Mouse (Mus musculus): ENCODE measurements around the gene Lmx1a. TPM values are rescaled to one million over a fixed set of nuclear protein-coding genes. Genes with fewer than 3 reads are reported as not detected.

Lmx1a gene
- polyA plus RNA-seq, 1 experiment: not detected

- Histone ChIP-seq H3ac (ENCODE audit: control insufficient read depth, insufficient read length) (no peak overlapping the region), H3K79me2 (ENCODE audit: control insufficient read depth, insufficient read depth) (no peaks in the 10 kb centered on the region), H3K36me3 (ENCODE audit: control insufficient read depth, insufficient read depth) (no peaks in the 10 kb centered on the region), H3K4me2 (ENCODE audit: low read depth) (no peak overlapping the region), H3K4me3 (no peak overlapping the region), H3K27me3 (ENCODE audit: control insufficient read depth, insufficient read depth, insufficient read length) (no peaks in the 10 kb centered on the region)
- TF ChIP-seq E2F4 (IDR thresholded peaks at IDR 0.05; ENCODE audit: insufficient read depth): no peak
Observed at GRCm38 (mm10) chr1:167708761-167709160, 19.7 kb downstream of the Lmx1a start.

- Histone ChIP-seq H3K4me2 (ENCODE audit: low read depth) (no peak overlapping the region), H3ac (ENCODE audit: control insufficient read depth, insufficient read length) (no peak overlapping the region), H3K4me3 (no peak overlapping the region), H3K27me3 (ENCODE audit: control insufficient read depth, insufficient read depth, insufficient read length) (no peaks in the 10 kb centered on the region), H3K36me3 (ENCODE audit: control insufficient read depth, insufficient read depth) (no peaks in the 10 kb centered on the region), H3K79me2 (ENCODE audit: control insufficient read depth, insufficient read depth) (no peaks in the 10 kb centered on the region)
- TF ChIP-seq POLR2AphosphoS2 (IDR thresholded peaks at IDR 0.05; ENCODE audit: insufficient read length, low read depth) (no peak), CEBPB (IDR thresholded peaks at IDR 0.05; ENCODE audit: insufficient read depth, poor library complexity, severe bottlenecking) (no peak), MYOG (IDR thresholded peaks at IDR 0.05; ENCODE audit: control insufficient read depth in 1 of 3, insufficient read depth in 1 of 3, insufficient read length in 2 of 3, low read depth in 2 of 3) (no peak), SRF (IDR thresholded peaks at IDR 0.05; ENCODE audit: control insufficient read depth, insufficient read length, low read depth) (no peak), TCF3 (IDR thresholded peaks at IDR 0.05; ENCODE audit: insufficient read length, low read depth) (no peak), E2F4 (IDR thresholded peaks at IDR 0.05; ENCODE audit: insufficient read depth) (no peak), POLR2A (IDR thresholded peaks at IDR 0.05; ENCODE audit: insufficient read length, low read depth) (no peak), TCF12 (IDR thresholded peaks at IDR 0.05; ENCODE audit: insufficient read depth, poor library complexity, severe bottlenecking) (no peak), MAX (IDR thresholded peaks at IDR 0.05; ENCODE audit: low read depth) (no peak), REST (IDR thresholded peaks at IDR 0.05; ENCODE audit: insufficient read depth, insufficient read length) (no peak), MYOD1 (IDR thresholded peaks at IDR 0.05; ENCODE audit: control insufficient read depth in 1 of 3, insufficient read length in 2 of 3, low read depth in 2 of 3) (no peak), USF1 (IDR thresholded peaks at IDR 0.05; ENCODE audit: low read depth) (no peak)
Observed at GRCm38 (mm10) chr1:167715730-167716341, 26.8 kb downstream of the Lmx1a start.

GRCm38 (mm10) chr1:167734471-167734870 lies 45.4 kb downstream of the Lmx1a start:
- TF ChIP-seq MYOG (IDR thresholded peaks at IDR 0.05; ENCODE audit: control insufficient read depth in 1 of 3, insufficient read depth in 1 of 3, insufficient read length in 2 of 3, low read depth in 2 of 3) (no peak), CEBPB (IDR thresholded peaks at IDR 0.05; ENCODE audit: insufficient read depth, poor library complexity, severe bottlenecking) (no peak), E2F4 (IDR thresholded peaks at IDR 0.05; ENCODE audit: insufficient read depth) (no peak), POLR2A (IDR thresholded peaks at IDR 0.05; ENCODE audit: insufficient read length, low read depth) (no peak), REST (IDR thresholded peaks at IDR 0.05; ENCODE audit: insufficient read depth, insufficient read length) (no peak), POLR2AphosphoS2 (IDR thresholded peaks at IDR 0.05; ENCODE audit: insufficient read length, low read depth) (no peak), SRF (IDR thresholded peaks at IDR 0.05; ENCODE audit: control insufficient read depth, insufficient read length, low read depth) (no peak), MAX (IDR thresholded peaks at IDR 0.05; ENCODE audit: low read depth) (no peak), MYOD1 (IDR thresholded peaks at IDR 0.05; ENCODE audit: control insufficient read depth in 1 of 3, insufficient read length in 2 of 3, low read depth in 2 of 3) (no peak)
- Histone ChIP-seq H3K4me2 (ENCODE audit: low read depth) (no peak overlapping the region), H3K27me3 (ENCODE audit: control insufficient read depth, insufficient read depth, insufficient read length) (peaks cover 5% of the 10 kb centered on the region)

GRCm38 (mm10) chr1:167736793-167737192 lies 47.8 kb downstream of the Lmx1a start:
- peaks cover 1% of the 10 kb centered on the region for H3K27me3 ChIP-seq (ENCODE audit: control insufficient read depth, insufficient read depth, insufficient read length)
- TF ChIP-seq USF1 (IDR thresholded peaks at IDR 0.05; ENCODE audit: low read depth) (no peak), POLR2A (IDR thresholded peaks at IDR 0.05; ENCODE audit: insufficient read length, low read depth) (no peak), MYOG (IDR thresholded peaks at IDR 0.05; ENCODE audit: control insufficient read depth in 1 of 3, insufficient read depth in 1 of 3, insufficient read length in 2 of 3, low read depth in 2 of 3) (no peak), MAX (IDR thresholded peaks at IDR 0.05; ENCODE audit: low read depth) (no peak), TCF12 (IDR thresholded peaks at IDR 0.05; ENCODE audit: insufficient read depth, poor library complexity, severe bottlenecking) (no peak), POLR2AphosphoS2 (IDR thresholded peaks at IDR 0.05; ENCODE audit: insufficient read length, low read depth) (no peak), TCF3 (IDR thresholded peaks at IDR 0.05; ENCODE audit: insufficient read length, low read depth) (no peak), SRF (IDR thresholded peaks at IDR 0.05; ENCODE audit: control insufficient read depth, insufficient read length, low read depth) (no peak), CEBPB (IDR thresholded peaks at IDR 0.05; ENCODE audit: insufficient read depth, poor library complexity, severe bottlenecking) (no peak), REST (IDR thresholded peaks at IDR 0.05; ENCODE audit: insufficient read depth, insufficient read length) (no peak), E2F4 (IDR thresholded peaks at IDR 0.05; ENCODE audit: insufficient read depth) (no peak), MYOD1 (IDR thresholded peaks at IDR 0.05; ENCODE audit: control insufficient read depth in 1 of 3, insufficient read length in 2 of 3, low read depth in 2 of 3) (no peak)

More at GRCm38 (mm10) chr1:167734471-167734870, 45.4 kb downstream of the Lmx1a start:
- Histone ChIP-seq H3ac (ENCODE audit: control insufficient read depth, insufficient read length) (no peak overlapping the region), H3K36me3 (ENCODE audit: control insufficient read depth, insufficient read depth) (no peaks in the 10 kb centered on the region), H3K79me2 (ENCODE audit: control insufficient read depth, insufficient read depth) (no peaks in the 10 kb centered on the region), H3K4me3 (no peak overlapping the region)

GRCm38 (mm10) chr1:167739286-167739685 lies 50.2 kb downstream of the Lmx1a start:
- H3K4me3 ChIP-seq: no peak overlapping the region
- no peaks in the 10 kb centered on the region for H3K79me2 ChIP-seq (ENCODE audit: control insufficient read depth, insufficient read depth)
- no peak overlapping the region for H3ac ChIP-seq (ENCODE audit: control insufficient read depth, insufficient read length)
- H3K27me3 ChIP-seq (ENCODE audit: control insufficient read depth, insufficient read depth, insufficient read length): no peaks in the 10 kb centered on the region
- no peak overlapping the region for H3K4me2 ChIP-seq (ENCODE audit: low read depth)
- H3K36me3 ChIP-seq (ENCODE audit: control insufficient read depth, insufficient read depth): no peaks in the 10 kb centered on the region
- no peak for TF ChIP-seq E2F4 (IDR thresholded peaks at IDR 0.05; ENCODE audit: insufficient read depth)
- no peak for TF ChIP-seq POLR2AphosphoS2 (IDR thresholded peaks at IDR 0.05; ENCODE audit: insufficient read length, low read depth)
- no peak for TF ChIP-seq USF1 (IDR thresholded peaks at IDR 0.05; ENCODE audit: low read depth)

More at GRCm38 (mm10) chr1:167736793-167737192, 47.8 kb downstream of the Lmx1a start:
- H3K79me2 ChIP-seq (ENCODE audit: control insufficient read depth, insufficient read depth): no peaks in the 10 kb centered on the region
- no peak overlapping the region for H3ac ChIP-seq (ENCODE audit: control insufficient read depth, insufficient read length)
- H3K4me2 ChIP-seq (ENCODE audit: low read depth): no peak overlapping the region
- no peaks in the 10 kb centered on the region for H3K36me3 ChIP-seq (ENCODE audit: control insufficient read depth, insufficient read depth)
- no peak overlapping the region for H3K4me3 ChIP-seq
